Mouse (Mus musculus) left cerebral cortex, postnatal 36 days (tissue): ENCODE measurements around the gene Aif1. TPM values are rescaled to one million over a fixed set of nuclear protein-coding genes. Genes with fewer than 3 reads are reported as not detected.

Experiments used
- DNase-seq, 2 experiments: peaks; one replicate each; pipeline ENCODE4 v3.0.0; 2021 to 2022; ENCODE audit warnings: low spot score in 2 of 2, mixed read lengths in 1 of 2
- intact Hi-C: fragments of 180-260 bp; cut with DNase I; formaldehyde crosslinking; loops from one replicate; pipeline ENCODE4 v1.15.1; 2025
- total RNA-seq, 2 experiments: library from RNA; stranded (reverse); gene quantifications; 2 replicates each; pipeline ENCODE4 v1.2.3; 2021

Gene Aif1
- total RNA-seq, 2 experiments from 2014 or later, result 9.1 to 13.0 TPM

GRCm38 (mm10) chr17:35196321-35196641 is 20.4 kb upstream of the Aif1 start:
- intact Hi-C loops, result loop anchor here (5.0 kb wide), 1 partner anchor 36 kb away; the partner anchor contains the start of gene Atp6v1g2

GRCm38 (mm10) chr17:35195631-35196320 is 19.9 kb upstream of the Aif1 start:
- peak; percentile 79 to 85 for DNase-seq
- intact Hi-C loops, result loop anchor here (5.0 kb wide), 1 partner anchor 37 kb away; the partner anchor contains the start of gene Atp6v1g2

More at GRCm38 (mm10) chr17:35196321-35196641, 20.4 kb upstream of the Aif1 start:
- DNase-seq, result no peak

- DNase-seq, result no peak
- intact Hi-C loops, result loop anchor here (5.0 kb wide), 1 partner anchor 37 kb away; the partner anchor contains the start of gene Atp6v1g2
Measured at GRCm38 (mm10) chr17:35194844-35195630, 19.2 kb upstream of the Aif1 start.

GRCm38 (mm10) chr17:35193881-35194843 is 18.3 kb upstream of the Aif1 start, which contains the start of gene Ltb:
Gene Ltb, plus strand, starts transcription at chr17:35194439.
- intact Hi-C loops, result no loop called here
- DNase-seq, result no peak

GRCm38 (mm10) chr17:35192924-35193323 is 17.1 kb upstream of the Aif1 start:
- intact Hi-C loops, result no loop called here
- DNase-seq, result no peak

GRCm38 (mm10) chr17:35191723-35192122 is 15.9 kb upstream of the Aif1 start:
- intact Hi-C loops, result no loop called here
- DNase-seq, result no peak

GRCm38 (mm10) chr17:35190096-35190495 is 14.2 kb upstream of the Aif1 start:
- intact Hi-C loops, result no loop called here

GRCm38 (mm10) chr17:35189186-35189585 is 13.3 kb upstream of the Aif1 start:
- intact Hi-C loops, result no loop called here
- no peak for DNase-seq

More at GRCm38 (mm10) chr17:35190096-35190495, 14.2 kb upstream of the Aif1 start:
- no peak for DNase-seq

- intact Hi-C loops, result no loop called here
- no peak for DNase-seq
Measured at GRCm38 (mm10) chr17:35187959-35188610, 12.2 kb upstream of the Aif1 start, which contains the start of gene Lst1. Gene Lst1, minus strand, starts transcription at chr17:35188439.

- intact Hi-C loops, result no loop called here
- no peak for DNase-seq
Measured at GRCm38 (mm10) chr17:35187345-35187744, 11.5 kb upstream of the Aif1 start.

GRCm38 (mm10) chr17:35186681-35187080 is 10.8 kb upstream of the Aif1 start:
- no peak for DNase-seq
- intact Hi-C loops, result no loop called here

- intact Hi-C loops, result no loop called here
- no peak for DNase-seq
Measured at GRCm38 (mm10) chr17:35185639-35186611, 10.1 kb upstream of the Aif1 start.

- DNase-seq, result no peak
- intact Hi-C loops, result no loop called here
Measured at GRCm38 (mm10) chr17:35180093-35180492, 4.2 kb upstream of the Aif1 start.

GRCm38 (mm10) chr17:35178528-35178927 is 2.7 kb upstream of the Aif1 start:
- intact Hi-C loops, result loop anchor here (2.0 kb wide), 1 partner anchor 54 kb away; the partner anchor contains the start of gene Atp6v1g2
- peak in 1 of 2 experiments; percentile 49 for DNase-seq

- no peak for DNase-seq
- intact Hi-C loops, result no loop called here
Measured at GRCm38 (mm10) chr17:35175382-35175781, 486 bp downstream of the Aif1 start.

- no peak for DNase-seq
- intact Hi-C loops, result no loop called here
Measured at GRCm38 (mm10) chr17:35174201-35174977, 1.5 kb downstream of the Aif1 start.

GRCm38 (mm10) chr17:35173329-35173728 is 2.5 kb downstream of the Aif1 start:
- intact Hi-C loops, result no loop called here
- DNase-seq, result no peak
